Mouse (Mus musculus) forebrain, embryonic 16.5 days (tissue): ENCODE measurements at regions not wholly inside any gene's neighbourhood (a gene's known extent, or its start where the extent isn't known, plus 50 kb on each side); places are given as distances from the start of the nearest gene placed in this dataset.
A peak's percentile ranks its signal among the peaks of the same experiment; 100 is the strongest.

Experiments
- ATAC-seq: fragments of 200-750 bp; cut with Nextera tagmentation; 2 replicates; pipeline ENCODE4 v1.8.0; 2017; ENCODE audit warnings: mild to moderate bottlenecking, moderate library complexity
- H3K27ac ChIP-seq: fragments of 300-500 bp; sonication (generic); 2 replicates; pipeline ENCODE4 v1.5.1; 2014; ENCODE audit warnings: low read length, control low read depth
- H3K27me3 ChIP-seq: fragments of 300-500 bp; sonication (generic); replicated peaks from 2 replicates; pipeline ENCODE4 v1.6.1; 2014; ENCODE audit warnings: low read length; ENCODE audit not compliant: control insufficient read depth, insufficient read depth
- H3K36me3 ChIP-seq: fragments of 300-500 bp; sonication (generic); 2 replicates; pipeline ENCODE4 v1.6.1; 2014; ENCODE audit not compliant: control insufficient read depth, insufficient read depth
- H3K4me1 ChIP-seq: fragments of 300-500 bp; sonication (generic); replicated peaks from 2 replicates; pipeline ENCODE4 v1.6.1; 2014; ENCODE audit warnings: low read length; ENCODE audit not compliant: control insufficient read depth, insufficient read depth
- H3K4me2 ChIP-seq: fragments of 300-500 bp; sonication (generic); 2 replicates; pipeline ENCODE4 v1.6.1; 2014; ENCODE audit warnings: mild to moderate bottlenecking, low read length, control low read depth
- H3K4me3 ChIP-seq: fragments of 300-500 bp; sonication (generic); replicated peaks from 2 replicates; pipeline ENCODE4 v1.5.1; 2014; ENCODE audit warnings: mild to moderate bottlenecking, low read length, control low read depth
- H3K9ac ChIP-seq: fragments of 300-500 bp; sonication (generic); replicated peaks from 2 replicates; pipeline ENCODE4 v1.6.1; 2014; ENCODE audit warnings: low read depth, low read length, control low read depth
- H3K9me3 ChIP-seq: fragments of 300-500 bp; sonication (generic); 2 replicates; pipeline ENCODE4 v1.6.1; 2016; ENCODE audit warnings: low read length; ENCODE audit not compliant: control insufficient read depth
- WGBS: fragments of 180-500 bp; shearing (Covaris S2); extraction: QIAGEN DNeasy Blood & Tissue Kit; methylation state at CpG from one replicate; pipeline ENCODE4 v1.1.7; 2014; 5-methylcytosine and 5-hydroxymethylcytosine counted together

DNA sequence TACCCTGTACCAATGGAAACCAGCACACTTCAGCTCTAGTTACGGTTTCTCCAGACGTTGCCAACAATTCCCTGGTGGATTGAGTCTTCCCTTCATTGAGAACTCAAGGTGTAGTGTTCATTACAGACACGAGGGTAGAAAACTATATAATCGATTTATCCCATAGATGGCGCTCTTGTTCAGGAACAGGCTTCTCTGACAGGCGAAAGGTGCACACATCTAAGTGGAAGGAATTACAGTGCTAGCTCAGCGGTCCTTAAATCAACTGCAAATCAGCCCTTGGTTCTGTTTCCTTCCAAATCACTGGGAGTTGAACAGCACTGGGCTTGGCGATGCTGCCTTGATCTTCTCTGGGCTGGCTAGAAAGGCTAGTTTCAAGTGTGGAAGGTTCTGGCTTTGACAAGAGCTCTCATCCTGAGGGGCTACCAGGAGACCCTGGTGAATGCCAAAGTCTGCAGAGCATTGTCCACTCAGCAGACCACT is 161.1 kb downstream of the March11 start:
- WGBS, result 6% methylated on average over 8 of the region's 8 CpGs
- Histone ChIP-seq H3K27ac (no peak overlapping the region), H3K4me3 (no peak overlapping the region), H3K9ac (no peak overlapping the region), H3K36me3 (no peaks in the 10 kb centered on the region), H3K4me1 (no peaks in the 10 kb centered on the region), H3K9me3 (no peaks in the 10 kb centered on the region), H3K27me3 (no peaks in the 10 kb centered on the region), H3K4me2 (no peak overlapping the region)
- ATAC-seq, result peak; percentile 90

DNA sequence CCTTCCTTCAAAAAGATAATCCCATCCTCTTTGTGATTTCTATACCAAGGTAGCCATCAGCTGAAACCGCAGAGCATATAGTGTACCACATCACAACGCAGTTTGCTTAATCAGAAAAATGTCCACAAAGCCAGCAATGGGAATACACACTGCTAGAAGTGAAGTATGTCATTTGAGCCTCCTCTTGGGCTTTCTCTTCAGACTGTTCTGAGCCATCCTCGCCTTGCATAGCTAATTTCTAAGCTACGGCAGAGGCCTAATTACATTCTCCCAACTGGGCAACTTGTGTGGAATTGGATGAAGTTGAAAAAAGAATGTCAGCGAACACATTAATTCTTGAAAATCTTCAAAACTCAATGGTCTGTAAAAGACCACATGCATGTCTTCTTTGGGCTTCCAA is 178.5 kb downstream of the March11 start:
- no peaks in the 10 kb centered on the region for H3K36me3 ChIP-seq
- no peaks in the 10 kb centered on the region for H3K9me3 ChIP-seq
- no peak overlapping the region for H3K27ac ChIP-seq
- H3K4me2 ChIP-seq, result no peak overlapping the region
- H3K9ac ChIP-seq, result no peak overlapping the region
- H3K4me3 ChIP-seq, result no peak overlapping the region
- WGBS, result 86% methylated on average over 5 of the region's 5 CpGs
- ATAC-seq, result no peak
- H3K4me1 ChIP-seq, result no peaks in the 10 kb centered on the region
- no peaks in the 10 kb centered on the region for H3K27me3 ChIP-seq
